Mouse (Mus musculus) urinary bladder, postnatal 10 days (tissue): ENCODE measurements around the gene Sit1.

Source experiments
- DNase-seq: peaks from one replicate; pipeline ENCODE4 v3.0.0; 2022; ENCODE audit warnings: low spot score

The Sit1 gene

DNA sequence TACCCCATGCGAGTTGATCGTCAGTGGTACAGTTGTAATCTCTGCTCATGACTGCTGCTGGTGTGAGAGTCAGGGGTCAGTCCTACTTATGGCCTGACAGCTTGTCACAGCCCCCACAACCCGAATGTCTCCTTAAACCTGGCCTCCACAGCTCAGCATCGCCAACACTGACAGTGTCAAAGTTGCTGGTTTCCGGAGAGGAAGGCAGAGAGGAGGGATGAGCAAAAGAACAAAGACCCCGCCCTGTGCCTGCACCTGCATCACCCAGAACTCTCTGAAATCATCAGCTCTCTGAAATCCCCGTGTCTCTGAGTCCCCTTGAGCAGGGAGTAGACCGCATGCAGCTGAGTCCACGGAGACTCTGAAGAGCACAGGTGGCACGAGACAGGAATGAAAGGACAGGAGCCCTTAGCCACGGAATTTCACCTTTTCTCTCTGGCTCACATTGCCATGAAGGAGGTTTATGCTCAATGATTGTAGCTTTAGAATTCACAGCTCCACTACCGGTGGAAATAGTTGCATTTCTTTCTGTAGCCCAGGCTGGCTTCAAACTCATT is at the start of gene Sit1:
TSS of gene Sit1 (minus strand) at position 200 of the 557 bp plus-strand sequence.
- no peak for DNase-seq

DNA sequence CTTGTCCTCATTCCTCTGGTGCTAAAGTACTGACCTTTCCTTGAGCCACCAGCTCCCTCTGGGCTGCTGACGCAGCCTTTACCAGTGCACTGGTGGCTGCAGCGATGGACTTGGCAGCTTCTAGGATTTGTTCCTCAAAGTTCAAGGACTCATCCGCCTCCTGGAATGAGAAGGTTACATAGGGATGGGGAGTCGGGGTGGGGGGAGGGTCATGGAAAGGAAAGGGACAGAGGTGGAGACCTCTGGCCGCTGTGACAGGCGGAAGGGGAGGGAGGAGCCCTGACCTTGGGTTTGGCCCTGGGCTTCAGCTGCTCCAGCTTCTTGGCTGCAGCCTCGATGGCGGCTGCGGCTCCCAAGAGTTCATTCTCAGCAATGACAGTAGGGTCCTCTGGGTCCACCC is 49.7 kb upstream of the Sit1 start:
- no peak for DNase-seq

DNA sequence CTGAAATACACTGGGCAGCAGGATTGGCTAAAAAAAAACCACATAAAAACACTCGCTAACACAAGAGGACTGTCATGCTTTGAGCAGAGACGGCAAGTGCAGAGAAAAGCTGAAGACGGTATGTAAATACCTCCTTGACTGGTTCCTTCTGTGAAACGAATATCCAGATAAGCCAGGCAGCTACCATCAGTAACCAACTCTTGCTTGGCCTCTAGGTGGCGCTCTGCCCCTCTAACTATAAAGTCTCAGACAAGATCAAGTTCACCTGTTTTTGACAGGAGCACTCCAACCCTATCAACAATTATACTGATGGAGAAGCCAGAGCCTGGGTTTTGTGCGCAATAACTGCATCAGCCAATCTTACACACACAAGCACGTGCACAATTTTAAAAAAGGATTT is 47.0 kb upstream of the Sit1 start:
- no peak for DNase-seq

DNA sequence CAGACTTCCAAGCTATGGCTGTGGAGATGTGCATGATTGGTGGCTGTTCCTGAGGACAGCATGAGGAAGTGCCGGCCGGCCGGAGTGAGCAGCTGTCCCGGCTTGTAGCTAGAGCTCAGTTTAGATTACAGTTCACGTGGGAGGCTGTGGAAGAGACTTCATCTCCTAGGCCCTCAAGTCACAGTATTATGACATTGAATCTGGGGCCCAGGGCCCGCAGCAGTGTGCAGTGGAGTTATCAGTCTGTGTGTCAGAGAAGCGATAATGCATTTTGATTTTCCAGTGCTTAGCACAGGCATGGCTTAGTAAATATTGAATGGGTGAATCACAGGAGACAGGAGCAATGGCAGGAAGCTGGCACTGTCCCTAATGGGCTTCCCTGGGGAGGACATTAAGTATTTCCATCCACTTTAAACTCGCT is 46.6 kb upstream of the Sit1 start:
- DNase-seq, result no peak

DNA sequence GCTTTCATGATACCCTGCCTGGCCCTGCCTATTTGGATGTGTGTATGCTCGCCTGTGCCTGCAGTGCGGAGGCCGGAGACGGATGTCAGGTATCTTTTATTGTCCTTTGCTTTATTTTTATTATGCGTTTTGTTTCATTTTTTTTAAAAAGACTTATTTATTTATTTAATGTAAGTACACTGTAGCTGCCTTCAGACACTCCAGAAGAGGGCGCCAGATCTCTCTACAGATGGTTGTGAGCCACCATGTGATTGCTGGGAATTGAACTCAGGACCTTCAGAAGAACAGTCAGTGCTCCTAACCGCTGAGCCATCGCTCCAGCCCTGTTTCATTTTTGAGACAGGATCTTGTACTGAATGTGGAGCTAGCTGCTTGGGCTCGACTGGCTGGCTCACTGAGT is 45.0 kb upstream of the Sit1 start:
- no peak for DNase-seq

DNA sequence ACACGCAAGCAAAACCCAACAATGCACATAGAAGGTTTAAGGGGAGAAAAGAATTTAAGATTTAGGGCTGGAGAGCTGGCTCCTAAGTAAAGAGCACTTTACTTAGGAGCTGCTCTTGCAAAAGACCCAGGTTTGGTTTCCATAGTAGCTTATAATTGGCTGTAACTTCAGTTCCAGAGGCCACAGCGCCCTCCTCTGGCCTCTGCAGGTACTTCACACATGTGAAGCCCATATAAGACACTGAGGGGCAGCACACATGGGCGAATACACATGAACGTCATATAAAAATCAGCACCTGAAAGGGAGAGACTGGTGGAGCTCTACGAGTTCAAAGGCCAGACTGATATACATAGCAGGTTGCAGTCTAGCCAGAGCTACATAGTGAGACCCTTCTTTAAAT is 44.3 kb upstream of the Sit1 start:
- DNase-seq, result no peak

DNA sequence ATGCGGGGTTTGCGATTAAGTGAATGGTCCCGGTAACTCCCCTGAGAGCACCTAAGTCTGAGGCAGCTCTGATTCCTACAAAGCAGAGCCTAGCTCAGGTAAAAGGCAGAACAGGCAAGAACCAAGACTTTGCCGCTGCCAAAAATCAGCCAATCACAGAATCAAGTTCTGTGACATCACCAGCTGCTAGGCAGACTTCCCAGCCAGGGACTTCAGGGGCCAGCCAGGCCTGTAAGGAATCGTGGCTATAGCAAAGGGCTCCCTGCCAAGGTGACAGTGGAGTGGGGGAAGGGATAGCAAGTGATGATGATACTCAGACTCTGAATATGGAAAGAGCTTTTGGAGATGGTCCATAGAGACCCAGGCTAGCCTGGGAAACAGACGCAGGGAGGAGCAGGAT is 36.4 kb upstream of the Sit1 start:
- DNase-seq, result peak; percentile 73

DNA sequence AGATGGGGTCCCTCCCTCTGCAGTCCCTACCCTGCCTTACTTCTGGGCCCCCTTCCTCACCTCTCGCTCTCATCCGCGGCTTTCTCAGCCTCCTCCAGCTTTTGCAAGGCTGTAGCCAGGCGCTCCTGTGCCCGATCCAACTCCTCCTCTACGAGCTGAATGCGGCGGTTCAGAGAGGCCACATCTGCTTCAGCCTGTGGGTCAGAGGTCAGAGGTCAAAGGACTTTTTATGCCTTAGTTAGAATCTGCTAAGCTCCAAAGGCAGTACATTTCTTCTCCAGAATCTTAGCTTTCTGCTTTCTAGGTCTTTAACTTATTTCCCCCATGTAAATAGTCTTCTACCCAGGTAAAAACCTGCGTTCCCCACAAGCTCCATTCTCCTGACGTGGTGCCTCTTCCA is 36.0 kb upstream of the Sit1 start:
- no peak for DNase-seq

DNA sequence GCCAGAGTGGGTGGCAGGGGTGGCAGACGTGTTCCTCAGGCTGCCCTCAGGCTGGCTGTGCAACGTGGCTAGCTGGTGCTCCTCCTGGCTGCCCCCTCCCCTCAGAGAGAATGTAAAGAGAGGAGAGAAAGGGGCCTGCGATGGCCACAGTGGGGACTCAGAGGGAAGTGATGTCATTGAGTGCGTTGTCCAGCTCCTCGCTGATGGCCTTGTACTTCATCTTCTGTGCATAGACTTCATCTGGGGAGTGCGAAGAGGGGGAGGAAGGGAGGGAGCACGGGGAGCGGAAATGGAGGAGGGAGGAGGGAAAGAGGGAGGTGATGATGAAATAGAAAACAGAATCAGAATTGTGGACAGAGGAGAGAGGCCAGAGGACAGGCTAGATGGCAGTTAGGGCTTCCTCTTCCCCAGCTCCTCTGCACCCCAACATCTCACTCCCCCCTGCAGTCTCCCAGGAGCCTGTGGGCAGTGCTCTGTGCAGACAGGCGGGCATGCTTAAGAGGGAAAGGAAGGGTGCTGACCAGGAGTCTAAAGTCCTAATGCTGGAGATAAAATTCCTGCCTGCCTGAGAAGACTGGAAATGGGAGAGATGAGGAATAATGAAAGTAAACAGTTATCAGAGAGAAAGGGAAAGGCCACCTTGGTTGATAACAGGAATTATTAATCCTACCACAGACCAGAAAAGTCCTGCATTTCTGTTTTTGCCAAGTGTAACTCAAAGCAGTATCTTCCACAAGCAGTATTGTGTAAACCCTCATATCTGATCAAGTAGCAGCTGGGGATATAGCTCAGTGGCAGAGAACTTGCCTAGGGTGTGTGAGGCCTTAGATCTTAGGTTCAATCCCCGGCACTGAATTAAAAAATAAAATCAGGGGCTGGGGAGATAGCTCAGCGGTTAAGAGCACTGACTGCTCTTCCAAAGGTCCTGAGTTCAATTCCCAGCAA is 32.5 kb upstream of the Sit1 start:
- no peak for DNase-seq

DNA sequence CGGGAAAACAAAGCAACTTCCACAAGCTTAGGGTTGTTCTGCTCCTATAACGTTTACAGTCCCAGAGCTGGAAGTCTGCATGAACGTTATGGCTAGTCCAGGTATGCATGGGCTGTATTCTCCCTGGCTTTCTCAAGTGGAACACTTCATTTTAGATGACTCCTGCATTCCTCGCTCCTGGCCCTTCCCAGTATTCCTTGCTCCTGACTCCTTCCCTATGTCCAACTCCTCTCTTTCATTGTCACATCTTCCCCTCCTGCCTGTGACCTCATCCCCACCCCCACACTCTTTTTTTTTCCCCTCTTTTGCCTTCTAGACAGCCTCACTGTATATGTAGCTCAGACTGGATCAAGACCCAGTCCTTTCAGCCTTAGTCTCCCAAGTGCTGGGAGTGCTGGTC is 30.3 kb upstream of the Sit1 start:
- no peak for DNase-seq

DNA sequence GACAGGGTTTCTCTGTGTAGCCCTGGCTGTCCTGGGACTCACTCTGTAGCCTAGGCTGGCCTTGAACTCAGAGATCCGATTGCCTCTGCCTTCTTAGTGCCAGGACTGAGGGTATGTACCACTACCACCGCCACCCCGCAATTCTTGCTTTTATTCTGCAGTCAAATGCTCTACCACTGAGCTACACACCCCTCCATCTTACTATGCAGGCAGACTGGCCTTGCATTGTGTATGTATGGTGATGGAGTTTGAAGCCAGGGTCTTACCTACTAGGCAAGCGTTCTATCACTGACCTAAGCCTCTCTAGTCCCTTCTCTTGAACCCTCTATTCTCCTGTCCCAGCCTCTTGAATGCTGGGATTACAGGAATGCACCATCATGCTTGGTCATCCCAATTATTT is 29.8 kb upstream of the Sit1 start:
- DNase-seq, result no peak

DNA sequence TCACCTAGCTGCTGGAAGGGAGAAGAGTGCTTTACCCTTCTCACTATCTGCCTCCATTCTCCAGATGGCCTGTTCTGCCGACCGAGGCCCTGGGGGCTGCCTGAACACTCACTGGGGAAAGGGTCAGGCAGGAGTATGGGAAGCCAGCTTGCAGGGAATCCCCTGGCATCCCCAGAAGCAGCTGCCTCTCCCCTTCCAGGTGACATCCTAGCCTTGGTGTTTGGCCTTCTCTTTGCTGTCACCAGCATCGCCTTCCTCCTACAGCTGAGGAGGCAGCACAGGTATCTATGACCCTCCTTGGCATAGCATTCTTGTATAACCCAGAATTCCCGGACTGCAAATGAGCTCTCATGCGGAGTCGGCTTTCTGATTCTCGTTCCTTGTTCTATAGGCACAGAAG is 29.1 kb upstream of the Sit1 start:
- no peak for DNase-seq

DNA sequence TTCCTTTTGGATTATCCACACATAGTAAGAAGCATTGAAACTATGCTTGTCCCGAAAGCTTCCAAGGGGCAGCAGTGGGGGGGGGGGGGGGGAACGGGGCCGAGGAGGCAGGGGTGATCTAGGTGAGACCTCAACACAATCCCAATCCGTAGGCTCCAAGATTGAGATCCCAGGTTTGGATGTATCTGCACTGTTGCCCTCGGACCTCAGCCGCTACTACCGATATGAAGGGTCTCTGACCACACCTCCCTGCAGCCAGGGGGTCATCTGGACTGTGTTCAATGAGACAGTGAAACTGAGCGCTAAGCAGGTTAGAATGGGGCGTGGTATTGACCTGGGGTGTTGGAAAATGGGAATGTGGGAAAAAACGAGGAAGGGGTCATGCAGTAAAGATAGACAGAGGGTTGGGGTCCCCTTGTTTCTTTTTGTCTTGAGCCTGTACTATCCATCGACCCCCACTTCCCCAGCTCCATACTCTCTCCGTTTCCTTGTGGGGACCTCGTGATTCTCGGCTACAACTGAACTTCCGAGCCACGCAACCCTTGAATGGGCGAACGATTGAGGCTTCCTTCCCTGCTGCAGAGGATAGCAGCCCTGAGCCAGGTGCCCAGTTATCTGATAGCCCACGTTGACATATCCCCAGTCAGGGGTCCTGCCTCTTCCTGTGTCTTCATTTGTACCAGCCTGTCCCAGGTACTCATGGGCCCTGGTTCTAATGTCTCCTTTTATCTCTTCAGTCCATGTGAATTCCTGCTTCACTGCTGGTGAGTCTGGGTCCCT is 28.3 kb upstream of the Sit1 start:
- DNase-seq, result no peak

DNA sequence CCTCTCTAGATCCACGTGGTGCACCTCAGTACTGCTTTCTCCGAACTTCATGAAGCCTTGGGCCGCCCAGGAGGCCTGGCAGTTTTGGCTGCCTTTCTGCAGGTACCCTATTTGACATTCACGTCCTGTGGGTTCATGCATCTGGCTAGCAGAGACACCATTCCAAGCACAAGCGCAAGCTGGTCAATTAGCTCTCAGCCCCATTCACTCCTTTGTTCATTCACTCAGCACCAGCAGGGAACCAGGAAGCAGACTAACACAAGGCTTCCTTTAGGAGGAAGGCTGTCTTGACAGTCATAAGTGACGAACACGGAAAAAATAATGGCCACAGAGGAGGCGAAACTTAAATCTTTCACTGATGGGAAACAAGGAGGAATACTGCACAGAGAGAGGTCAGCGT is 25.6 kb upstream of the Sit1 start:
- no peak for DNase-seq

DNA sequence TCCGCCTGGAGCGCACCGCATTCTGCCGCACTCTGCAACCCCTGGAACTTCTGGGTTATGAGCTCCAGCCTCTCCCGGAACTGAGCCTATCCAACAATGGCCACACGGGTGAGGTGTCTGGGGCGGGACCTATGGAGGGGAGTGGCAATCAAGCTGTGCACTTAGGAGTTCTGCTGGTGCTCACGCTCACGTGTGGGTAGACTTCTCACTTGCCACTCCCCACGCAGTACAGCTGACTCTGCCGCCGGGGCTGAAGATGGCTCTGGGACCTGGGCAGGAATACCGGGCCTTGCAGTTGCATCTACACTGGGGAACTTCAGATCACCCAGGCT is 25.1 kb upstream of the Sit1 start:
- no peak for DNase-seq

DNA sequence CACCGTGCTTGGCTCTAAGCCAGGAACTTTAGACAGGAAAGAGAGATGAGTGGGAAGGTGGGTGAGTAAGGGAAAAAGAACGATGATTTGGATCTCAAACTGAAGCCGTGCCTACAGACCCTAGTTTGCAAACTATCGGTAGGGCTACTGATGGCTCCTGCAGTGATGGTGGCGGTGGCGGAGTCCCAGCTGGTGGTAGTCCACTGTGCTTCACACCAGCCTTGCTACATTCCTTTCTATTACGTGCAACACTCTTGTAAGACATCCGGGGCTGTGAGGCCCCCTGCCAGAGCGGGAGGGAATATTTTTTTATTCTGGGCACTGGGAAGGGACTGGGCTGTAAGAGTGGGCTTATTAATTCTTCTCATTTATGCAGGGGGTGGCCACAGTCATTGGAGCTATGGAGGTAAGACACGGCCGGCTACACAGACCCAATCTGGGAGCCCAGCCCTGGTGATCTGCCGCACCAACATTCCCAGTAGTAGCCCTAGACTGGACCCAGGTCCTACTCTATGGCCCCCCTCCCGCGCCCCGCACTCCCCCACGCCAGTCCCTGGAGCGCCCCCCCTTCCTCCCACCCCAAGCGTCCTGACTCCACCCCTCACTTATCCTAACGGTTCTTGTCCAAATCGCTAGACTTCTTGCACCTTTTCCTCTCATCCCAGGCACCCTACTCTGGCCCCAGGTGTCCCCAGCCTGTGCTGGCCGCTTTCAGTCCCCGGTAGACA is 24.6 kb upstream of the Sit1 start:
- DNase-seq, result no peak

DNA sequence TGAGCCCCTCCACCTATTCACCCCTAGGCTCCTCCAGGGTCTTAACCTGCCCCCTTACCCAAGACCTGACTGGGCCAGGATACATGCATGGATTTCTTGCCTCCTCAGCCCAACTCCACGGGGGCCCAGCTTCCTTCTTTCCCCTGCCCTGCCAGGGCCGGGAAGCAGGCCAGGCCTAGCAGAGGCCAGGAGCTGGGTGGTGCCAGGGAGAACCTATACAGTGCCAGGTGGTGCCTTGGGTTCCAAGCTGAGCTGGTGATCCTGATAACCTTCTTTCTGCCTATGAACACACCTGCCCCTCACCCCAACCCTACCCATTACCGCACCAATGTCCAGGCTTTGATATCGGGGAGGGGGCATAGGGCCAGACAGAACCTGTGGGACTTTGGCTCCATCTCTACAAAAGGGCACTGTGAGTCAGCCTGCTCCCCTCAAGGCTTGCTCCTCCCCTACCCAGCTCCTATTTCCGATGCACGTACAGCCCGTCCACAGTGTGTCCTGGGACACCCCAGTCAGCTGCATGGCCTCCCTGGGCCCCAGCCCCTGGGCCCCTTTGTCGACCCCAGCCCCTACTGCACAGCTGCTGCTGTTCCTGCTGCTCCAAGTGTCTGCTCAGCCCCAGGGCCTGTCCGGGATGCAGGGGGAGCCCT is 23.1 kb upstream of the Sit1 start, which contains the start of gene Car9:
TSS of gene Car9 (plus strand) at position 431 of the 650 bp plus-strand sequence.
- no peak for DNase-seq

DNA sequence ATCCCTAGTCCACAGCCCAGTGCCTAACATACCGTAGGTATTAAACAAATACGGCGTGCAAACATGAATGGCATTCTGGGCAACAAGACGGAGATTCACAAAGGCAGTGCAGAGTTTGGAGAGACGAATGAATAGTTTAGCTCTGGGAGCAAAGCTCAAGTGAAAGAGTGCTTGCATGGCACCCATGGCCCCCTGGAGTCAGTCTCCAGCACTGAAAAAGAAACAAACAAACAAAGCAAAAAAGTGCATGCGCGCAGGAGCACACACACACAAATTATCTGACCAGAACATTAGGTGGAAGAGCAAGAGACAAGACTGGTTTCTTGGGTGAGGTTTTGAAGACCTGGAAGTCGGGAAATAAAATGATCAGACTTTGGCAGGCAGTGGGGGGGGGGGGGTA is 22.5 kb upstream of the Sit1 start:
- DNase-seq, result no peak

DNA sequence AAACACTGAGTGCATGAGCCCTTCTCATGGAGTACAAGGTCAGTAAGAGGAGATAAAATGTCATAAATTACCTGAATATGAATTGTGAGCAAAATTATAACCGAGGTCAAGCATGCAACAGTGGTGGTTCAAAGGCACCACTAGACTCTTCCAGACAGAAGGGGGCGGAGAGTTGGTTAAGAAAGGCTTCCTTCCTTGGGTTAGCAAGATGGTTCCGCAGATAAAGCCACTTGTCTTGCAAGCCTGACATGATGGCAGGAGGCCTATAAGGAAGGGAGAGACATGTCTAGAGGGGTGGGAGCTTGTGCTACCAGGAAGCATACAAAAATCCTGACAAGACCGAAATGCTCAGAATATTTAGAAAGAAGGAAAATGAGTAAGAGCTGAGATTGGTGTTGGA is 20.7 kb upstream of the Sit1 start:
- DNase-seq, result no peak

DNA sequence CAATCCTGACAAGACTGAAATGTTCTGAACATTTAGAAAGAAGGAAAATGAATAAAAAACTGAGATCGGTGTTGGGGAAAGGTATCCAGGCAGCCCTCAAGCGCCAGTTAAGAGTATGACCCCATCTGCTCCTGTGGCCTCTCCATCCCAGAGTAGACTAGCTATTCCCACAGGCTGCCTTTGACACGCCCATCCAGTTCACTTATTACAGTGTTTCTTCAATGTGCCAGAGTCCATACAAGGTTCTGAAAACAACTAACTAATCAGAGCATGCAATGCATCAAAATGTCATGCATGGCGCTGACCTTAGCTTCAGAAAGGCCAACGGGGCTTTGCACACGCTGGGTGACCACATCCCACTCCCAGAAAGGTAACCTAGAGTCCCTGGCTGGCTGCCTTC is 20.0 kb upstream of the Sit1 start:
- no peak for DNase-seq

DNA sequence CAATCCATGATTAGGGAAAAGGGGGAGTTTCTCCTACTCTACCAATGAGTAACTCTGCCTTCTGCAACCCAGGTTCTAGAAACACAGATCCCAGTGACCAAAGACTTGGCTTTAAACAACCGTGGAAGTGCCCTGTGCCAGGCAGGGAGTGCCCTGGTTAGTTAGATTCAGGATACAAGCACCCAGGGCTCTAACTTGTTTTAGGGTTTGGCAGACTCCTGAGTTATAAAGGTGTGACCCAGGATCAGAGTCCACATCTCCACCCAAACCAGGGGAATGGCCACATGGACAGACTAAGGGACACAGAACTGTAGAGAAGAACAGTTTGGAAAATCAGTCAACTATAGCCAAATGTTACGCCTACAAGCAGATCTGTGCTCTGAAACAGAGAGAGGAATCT is 19.5 kb upstream of the Sit1 start:
- DNase-seq, result no peak
